Mouse (Mus musculus) heart, postnatal 0 days (tissue): ENCODE measurements at regions not wholly inside any gene's neighbourhood (a gene's known extent, or its start where the extent isn't known, plus 50 kb on each side); places are given as distances from the start of the nearest gene placed in this dataset.

ENCODE experiments used
- CTCF ChIP-seq: IDR thresholded peaks from 2 replicates; pipeline ENCODE4 v1.5.1; 2016; ENCODE audit warnings: antibody characterized with exemption, control low read depth, low read depth
- EP300 ChIP-seq: IDR thresholded peaks from 2 replicates; pipeline ENCODE4 v1.6.1; 2016; ENCODE audit warnings: antibody characterized with exemption, low read depth

- TF ChIP-seq CTCF (no peak), EP300 (no peak)
Observed at GRCm38 (mm10) chr12:28055518-28056280, 496.5 kb downstream of the Dcdc2c start.
